In genomic region chr4:140301661-140302060, GRCm38 (mm10) we compare ENCODE assay signal across 26 mouse cellular contexts. TPM values are rescaled to one million over a fixed set of nuclear protein-coding genes. Genes with fewer than 3 reads are reported as not detected.
A peak's percentile ranks its signal among the peaks of the same experiment; 100 is the strongest.
DNase-seq lines count a peak whose midpoint lies in the region; ATAC-seq and TF ChIP-seq lines count a peak whose summit lies in the region.
"Had no signal": no experiment of that assay in that cellular context is flagged by ENCODE, and none has a peak within 500 bp of the region (broad histone marks: within the 10 kb centered on the region; RNA-seq: fewer than 3 reads in every experiment).

No protein-coding gene starts in this region.

- ATAC-seq in forebrain, postnatal 0 days, result peak; percentile 43; the same call in 1 of the 2 replicates
- no peak for ATAC-seq in forebrain, embryonic 12.5 days (ENCODE audit: low FRiP score)
- ATAC-seq: forebrain, embryonic 16.5 days had no signal

- no peak overlapping the region for H3K4me3 ChIP-seq in forebrain, postnatal 0 days (ENCODE audit: low read depth, low read length)
- no peak overlapping the region for H3K4me3 ChIP-seq in forebrain, embryonic 12.5 days (replicated peaks)
- H3K4me3 ChIP-seq: gastrocnemius, adult 2 months; heart, embryonic 10.5 days; hindbrain, embryonic 15.5 days; layer of hippocampus, adult 2 months; liver, embryonic 13.5 days; midbrain, embryonic 12.5 days; neural tube, embryonic 15.5 days; stomach, embryonic 15.5 days had no signal

- H3K9ac ChIP-seq in forebrain, postnatal 0 days, result no peak overlapping the region
- no peak overlapping the region for H3K9ac ChIP-seq in forebrain, embryonic 12.5 days
- H3K9ac ChIP-seq: hindbrain, embryonic 15.5 days; liver, embryonic 13.5 days; lung, embryonic 14.5 days; midbrain, embryonic 12.5 days; neural tube, embryonic 15.5 days; stomach, embryonic 15.5 days had no signal

- no peak overlapping the region for H3K27ac ChIP-seq in forebrain, postnatal 0 days (ENCODE audit: low read depth, low read length)
- H3K27ac ChIP-seq in forebrain, embryonic 12.5 days, result no peak overlapping the region
- H3K27ac ChIP-seq: gastrocnemius, adult 2 months; heart, embryonic 10.5 days; hindbrain, embryonic 15.5 days; layer of hippocampus, adult 2 months; liver, embryonic 13.5 days; midbrain, embryonic 12.5 days; neural tube, embryonic 15.5 days; stomach, embryonic 15.5 days had no signal

- 70% methylated on average over 15 of the region's 15 CpGs for WGBS in forebrain, postnatal 0 days
- 82% methylated on average over 15 of the region's 15 CpGs for WGBS in forebrain, embryonic 12.5 days

- no peak for TF ChIP-seq POLR2A in brain, embryonic 14.5 days (IDR thresholded peaks at IDR 0.05; ENCODE audit: borderline replicate concordance, extremely low read depth, insufficient read depth, insufficient read length, poor library complexity, severe bottlenecking)

- no peaks in the 10 kb centered on the region for H3K27me3 ChIP-seq in forebrain, postnatal 0 days (ENCODE audit: insufficient read depth, low read length)
- no peaks in the 10 kb centered on the region for H3K27me3 ChIP-seq in forebrain, embryonic 12.5 days
- H3K27me3 ChIP-seq: liver, embryonic 13.5 days; midbrain, embryonic 12.5 days; neural tube, embryonic 15.5 days; stomach, embryonic 15.5 days had no signal

- intact Hi-C loops in left cerebral cortex, postnatal 25 days (cut with DNase I), result no loop called here

- 0 out of 2 replicates have a peak, but pooled peaks cover 3% of the 10 kb centered on the region for H3K9me3 ChIP-seq in forebrain, postnatal 0 days (ENCODE audit: low read length)
- H3K9me3 ChIP-seq in forebrain, embryonic 12.5 days, result no peaks in the 10 kb centered on the region
- H3K9me3 ChIP-seq: heart, embryonic 10.5 days; hindbrain, embryonic 15.5 days; midbrain, embryonic 12.5 days; neural tube, embryonic 15.5 days; stomach, embryonic 15.5 days had no signal

- no peaks in the 10 kb centered on the region for H3K4me1 ChIP-seq in forebrain, postnatal 0 days (ENCODE audit: insufficient read depth)
- H3K4me1 ChIP-seq in forebrain, embryonic 12.5 days, result 0 out of 2 replicates have a peak, but pooled peaks cover 2% of the 10 kb centered on the region
- H3K4me1 ChIP-seq: heart, embryonic 10.5 days; liver, embryonic 13.5 days; stomach, embryonic 15.5 days had no signal

- no peak for DNase-seq in forebrain, postnatal 0 days
- peak; percentile 46 for DNase-seq in brain, embryonic 14.5 days (ENCODE audit: low read depth)
- peak; percentile 48 to 71 for DNase-seq in left cerebral cortex, postnatal 25 days (ENCODE audit: low spot score in 2 of 2)
- peak; percentile 34 to 49 for DNase-seq in right cerebral cortex, postnatal 36 days (ENCODE audit: low spot score in 2 of 2)
- DNase-seq in retina, postnatal 1 day, result no peak
- no peak for DNase-seq in embryo, embryonic 11 days
- DNase-seq: adrenal gland, postnatal 25 days; cerebellum, adult 11-12 months; cerebellum, postnatal 10 days; gastrocnemius, adult 2 months; kidney, adult 8-10 months; kidney, postnatal 10 days; liver, embryonic 13.5 days; lung, embryonic 14.5 days; thymus, postnatal 36 days had no signal

- no peaks in the 10 kb centered on the region for H3K36me3 ChIP-seq in forebrain, postnatal 0 days (ENCODE audit: insufficient read depth)
- no peaks in the 10 kb centered on the region for H3K36me3 ChIP-seq in forebrain, embryonic 12.5 days (replicated peaks)
- H3K36me3 ChIP-seq: heart, embryonic 10.5 days; hindbrain, embryonic 15.5 days; liver, embryonic 13.5 days; midbrain, embryonic 12.5 days; neural tube, embryonic 15.5 days; stomach, embryonic 15.5 days had no signal

- TF ChIP-seq CTCF in forebrain, postnatal 0 days (IDR thresholded peaks at IDR 0.05; ENCODE audit: low read depth), result no peak
- TF ChIP-seq CTCF in brain, embryonic 14.5 days (IDR thresholded peaks at IDR 0.05; ENCODE audit: borderline replicate concordance, extremely low read depth, insufficient read depth, insufficient read length), result no peak

- no peak overlapping the region for H3K4me2 ChIP-seq in forebrain, postnatal 0 days (ENCODE audit: low read depth)
- H3K4me2 ChIP-seq in forebrain, embryonic 12.5 days, result no peak overlapping the region
- H3K4me2 ChIP-seq: hindbrain, embryonic 15.5 days; liver, embryonic 13.5 days; lung, embryonic 14.5 days; midbrain, embryonic 12.5 days; neural tube, embryonic 15.5 days; stomach, embryonic 15.5 days had no signal

RNA-seq across cellular contexts. Expression of gene Igsf21, which starts 55.1 kb away (rescaled TPM):
- 68.5 and 78.5 TPM in 2 replicates for total RNA-seq in forebrain, postnatal 0 days (2014; rRNA removed)
- polyA plus RNA-seq in forebrain, postnatal 0 days (2015; fragmentation: Nextera tagmentation; extraction: Ambion mirVana), result 108 and 117 TPM in 2 replicates
- 21.7 and 22.8 TPM in 2 replicates for polyA plus RNA-seq in forebrain, embryonic 12.5 days (2016; fragmentation: Nextera tagmentation; extraction: Ambion mirVana)
- polyA plus RNA-seq in brain, embryonic 14.5 days (2012; rRNA removed), result 16.1 and 36.1 TPM in 2 replicates
- 10 to 100 TPM; 76.8 to 91.4 TPM for total RNA-seq in left cerebral cortex, postnatal 25 days (2021)
- total RNA-seq: granulocyte monocyte progenitor cell, adult 5-6 weeks; hematopoietic stem cell, adult 5-6 weeks; megakaryocyte, adult 5-6 weeks had no signal
- polyA plus RNA-seq: lung, embryonic 14.5 days had no signal

Comparison
In these comparisons a context has a peak if more than half of its experiments do, and no peak if none do; other contexts are left out.
1. DNase-seq: peak in brain, embryonic 14.5 days (single experiment), left cerebral cortex, postnatal 25 days (2 of 2) and right cerebral cortex, postnatal 36 days (2 of 2); none in forebrain, postnatal 0 days (single experiment), retina, postnatal 1 day (single experiment) and embryo, embryonic 11 days (single experiment).